Comparison of ENCODE assay signal across 9 mouse cellular contexts in genomic region chr13:34153254-34154011, GRCm38 (mm10). TPM values are rescaled to one million over a fixed set of nuclear protein-coding genes. Genes with fewer than 3 reads are reported as not detected.
A peak's percentile ranks its signal among the peaks of the same experiment; 100 is the strongest.
DNase-seq lines count a peak whose midpoint lies in the region; ATAC-seq lines count a peak whose summit lies in the region.
"Had no signal": no experiment of that assay in that cellular context is flagged by ENCODE, and none has a peak within 500 bp of the region (broad histone marks: within the 10 kb centered on the region; RNA-seq: fewer than 3 reads in every experiment).

No protein-coding gene starts in this region.

- ATAC-seq in heart, embryonic 11.5 days (replicated peaks; ENCODE audit: insufficient number of reproducible peaks, low FRiP score, low TSS enrichment), result no peak
- ATAC-seq in forebrain, embryonic 16.5 days, result peak; percentile 55
- ATAC-seq in limb, embryonic 15.5 days (ENCODE audit: insufficient number of reproducible peaks, low FRiP score, low TSS enrichment, low read depth), result no peak

- H3K9me3 ChIP-seq in heart, embryonic 11.5 days (replicated peaks; ENCODE audit: control insufficient read depth, low read length), result no peaks in the 10 kb centered on the region
- no peaks in the 10 kb centered on the region for H3K9me3 ChIP-seq in forebrain, embryonic 16.5 days (ENCODE audit: control insufficient read depth, low read length)
- no peaks in the 10 kb centered on the region for H3K9me3 ChIP-seq in limb, embryonic 15.5 days

- peak; percentile 37 to 63 for DNase-seq in heart, adult 18-20 months
- peak; percentile 33 for DNase-seq in ZHBTc4 (ENCODE audit: low read depth, low spot score)
- DNase-seq in kidney, adult 8-10 months, result no peak
- DNase-seq in kidney, postnatal 14 days, result no peak
- DNase-seq in kidney, postnatal 36 days, result no peak

- H3K27ac ChIP-seq in heart, embryonic 11.5 days (ENCODE audit: low read depth, low read length), result no peak overlapping the region
- H3K27ac ChIP-seq in forebrain, embryonic 16.5 days (ENCODE audit: low read length), result peak overlapping the region; percentile 89
- H3K27ac ChIP-seq in limb, embryonic 15.5 days, result peak overlapping the region; percentile 22; the same call in 1 of the 2 replicates

- H3K27me3 ChIP-seq in heart, embryonic 11.5 days (ENCODE audit: control insufficient read depth, insufficient read depth, low read length), result no peaks in the 10 kb centered on the region
- no peaks in the 10 kb centered on the region for H3K27me3 ChIP-seq in forebrain, embryonic 16.5 days (replicated peaks; ENCODE audit: control insufficient read depth, insufficient read depth, low read length)
- no peaks in the 10 kb centered on the region for H3K27me3 ChIP-seq in limb, embryonic 15.5 days
- H3K27me3 ChIP-seq: CH12.LX had no signal

- H3K9ac ChIP-seq in heart, embryonic 11.5 days (ENCODE audit: low read depth, low read length), result no peak overlapping the region
- peak overlapping the region; percentile 7; the same call in 1 of the 2 replicates for H3K9ac ChIP-seq in forebrain, embryonic 16.5 days (replicated peaks; ENCODE audit: low read depth, low read length)
- H3K9ac ChIP-seq in limb, embryonic 15.5 days, result no peak overlapping the region

- H3K4me2 ChIP-seq in heart, embryonic 11.5 days, result no peak overlapping the region
- peak overlapping the region; percentile 28 for H3K4me2 ChIP-seq in forebrain, embryonic 16.5 days (ENCODE audit: low read length)
- H3K4me2 ChIP-seq in limb, embryonic 15.5 days, result no peak overlapping the region

- H3K4me1 ChIP-seq in heart, embryonic 11.5 days (ENCODE audit: control insufficient read depth, insufficient read depth, low read length), result peaks cover 13% of the 10 kb centered on the region
- H3K4me1 ChIP-seq in forebrain, embryonic 16.5 days (replicated peaks; ENCODE audit: control insufficient read depth, insufficient read depth, low read length), result peaks cover 50% of the 10 kb centered on the region
- peaks cover 44% of the 10 kb centered on the region for H3K4me1 ChIP-seq in limb, embryonic 15.5 days

- H3K36me3 ChIP-seq in heart, embryonic 11.5 days (ENCODE audit: control insufficient read depth, insufficient read depth, low read length), result no peaks in the 10 kb centered on the region
- H3K36me3 ChIP-seq in forebrain, embryonic 16.5 days (ENCODE audit: control insufficient read depth, insufficient read depth), result no peaks in the 10 kb centered on the region
- no peaks in the 10 kb centered on the region for H3K36me3 ChIP-seq in limb, embryonic 15.5 days

- no peak overlapping the region for H3K4me3 ChIP-seq in heart, embryonic 11.5 days (ENCODE audit: low read depth, low read length)
- no peak overlapping the region for H3K4me3 ChIP-seq in forebrain, embryonic 16.5 days (replicated peaks; ENCODE audit: low read length)
- no peak overlapping the region for H3K4me3 ChIP-seq in limb, embryonic 15.5 days

- WGBS in heart, embryonic 11.5 days (ENCODE audit: insufficient replicate concordance), result 77% methylated on average over 4 of the region's 5 CpGs
- 55% methylated on average over 4 of the region's 5 CpGs for WGBS in forebrain, embryonic 16.5 days
- 65% methylated on average over 5 of the region's 5 CpGs for WGBS in limb, embryonic 15.5 days

RNA-seq across cellular contexts. Expression of gene Psmg4, which starts 9.3 kb away (rescaled TPM):
- 10 to 100 TPM; 25.0 to 32.9 TPM for total RNA-seq in heart, adult 18-20 months (2021)
- 59.0 and 66.1 TPM in 2 replicates for polyA plus RNA-seq in heart, embryonic 11.5 days (2014; fragmentation: Nextera tagmentation; extraction: Ambion mirVana)
- 82.3 and 89.0 TPM in 2 replicates for polyA plus RNA-seq in forebrain, embryonic 16.5 days (2015; fragmentation: Nextera tagmentation; extraction: Ambion mirVana)
- 62.6 and 65.5 TPM in 2 replicates for polyA plus RNA-seq in limb, embryonic 15.5 days (2015; fragmentation: Nextera tagmentation; extraction: Ambion mirVana)

RNA-seq across cellular contexts. Expression of gene Tubb2b, which starts 23.2 kb away (rescaled TPM):
- 1 to 10 TPM; 4.8 to 8.6 TPM for total RNA-seq in heart, adult 18-20 months (2021)
- polyA plus RNA-seq in heart, embryonic 11.5 days (2014; fragmentation: Nextera tagmentation; extraction: Ambion mirVana), result 25.2 and 35.0 TPM in 2 replicates
- polyA plus RNA-seq in forebrain, embryonic 16.5 days (2015; fragmentation: Nextera tagmentation; extraction: Ambion mirVana), result 1,170 and 1,210 TPM in 2 replicates
- polyA plus RNA-seq in limb, embryonic 15.5 days (2015; fragmentation: Nextera tagmentation; extraction: Ambion mirVana), result 33.5 and 34.5 TPM in 2 replicates

Comparison
In these comparisons a context has a peak if more than half of its experiments do, and no peak if none do; other contexts are left out.
1. DNase-seq: peak in heart, adult 18-20 months (2 of 2) and ZHBTc4 (single experiment); none in kidney, adult 8-10 months (0 of 2), kidney, postnatal 14 days (single experiment) and kidney, postnatal 36 days (0 of 2).
2. RNA of gene Tubb2b, which starts 23.2 kb away (polyA plus RNA-seq): 1,170 to 1,210 TPM in forebrain, embryonic 16.5 days; 33.5 to 34.5 TPM in limb, embryonic 15.5 days and 25.2 to 35.0 TPM in heart, embryonic 11.5 days; every median in the first group is over 10 times any median in the second.